Mouse (Mus musculus): ENCODE measurements around the gene Cd151. TPM values are rescaled to one million over a fixed set of nuclear protein-coding genes. Genes with fewer than 3 reads are reported as not detected.

Cd151 gene
- polyA plus RNA-seq, 1 experiment from 2014 or later = 35.7 TPM

DNA sequence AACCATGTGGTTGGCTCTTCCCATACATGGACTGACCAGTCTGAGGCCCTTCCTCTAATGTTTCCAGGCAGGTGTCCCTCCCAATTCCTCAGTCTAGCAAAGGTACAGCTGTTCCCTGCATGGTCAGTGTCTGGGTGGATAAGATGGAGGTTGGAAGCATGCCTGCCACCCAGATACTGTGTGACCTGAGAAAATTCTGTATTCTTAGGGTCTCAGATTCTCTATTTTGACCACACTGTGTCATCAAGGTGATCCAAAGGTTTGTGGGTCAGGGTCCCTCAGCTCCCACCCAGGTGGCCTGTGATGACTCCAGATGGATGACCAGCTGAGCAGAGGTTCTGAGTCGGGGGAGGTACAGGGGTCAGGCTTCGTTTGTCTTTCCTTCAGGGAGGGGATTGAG, 18.0 kb downstream of the Cd151 start:
- no peak for DNase-seq (ENCODE audit: low spot score)
- no peak for ATAC-seq (ENCODE audit: insufficient number of reproducible peaks, low FRiP score, low TSS enrichment, low read depth)
- Histone ChIP-seq H3K36me3 (ENCODE audit: control insufficient read depth, insufficient read depth, low read length) (no peaks in the 10 kb centered on the region), H3K9ac (ENCODE audit: low read length) (no peak overlapping the region), H3K27ac (replicated peaks; ENCODE audit: low read depth, low read length) (no peak overlapping the region), H3K4me2 (ENCODE audit: low read depth, severe bottlenecking) (no peak overlapping the region), H3K4me1 (ENCODE audit: control insufficient read depth, insufficient read depth, low read length) (0 out of 2 replicates have a peak, but pooled peaks cover 3% of the 10 kb centered on the region), H3K27me3 (ENCODE audit: control insufficient read depth, insufficient read depth, low read length) (peaks cover 10% of the 10 kb centered on the region), H3K4me3 (ENCODE audit: low read depth, low read length) (no peak overlapping the region), H3K9me3 (ENCODE audit: control insufficient read depth, low read length) (no peaks in the 10 kb centered on the region)
- WGBS = 94% methylated on average over 2 of the region's 2 CpGs

DNA sequence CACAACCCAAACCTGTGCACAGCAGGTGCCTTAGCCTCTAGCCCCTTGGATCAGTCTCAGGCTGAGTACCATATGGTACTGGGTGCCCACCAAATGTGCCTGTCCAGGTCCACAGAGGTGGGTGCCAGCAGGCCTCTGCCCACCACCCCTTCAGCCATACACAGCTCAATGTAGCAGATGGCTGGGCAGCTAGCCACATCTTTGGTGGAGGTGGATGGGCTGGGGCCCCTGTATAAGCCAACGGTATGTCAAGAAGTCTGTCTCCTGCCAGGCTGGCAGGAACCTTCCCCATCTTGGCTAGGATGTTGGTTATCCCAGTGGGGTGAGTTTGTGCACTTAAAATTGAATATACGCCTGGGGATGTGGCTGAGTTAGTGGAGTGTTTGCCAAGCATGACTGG, 18.4 kb downstream of the Cd151 start:
- no peak for DNase-seq (ENCODE audit: low spot score)
- H3K4me1 ChIP-seq (ENCODE audit: control insufficient read depth, insufficient read depth, low read length) = 0 out of 2 replicates have a peak, but pooled peaks cover 3% of the 10 kb centered on the region
- no peaks in the 10 kb centered on the region for H3K9me3 ChIP-seq (ENCODE audit: control insufficient read depth, low read length)
- H3K36me3 ChIP-seq (ENCODE audit: control insufficient read depth, insufficient read depth, low read length) = no peaks in the 10 kb centered on the region
- no peak overlapping the region for H3K4me3 ChIP-seq (ENCODE audit: low read depth, low read length)
- no peak overlapping the region for H3K9ac ChIP-seq (ENCODE audit: low read length)
- H3K27ac ChIP-seq (replicated peaks; ENCODE audit: low read depth, low read length) = no peak overlapping the region
- H3K27me3 ChIP-seq (ENCODE audit: control insufficient read depth, insufficient read depth, low read length) = peaks cover 10% of the 10 kb centered on the region
- WGBS = 93% methylated on average over 2 of the region's 2 CpGs
- no peak overlapping the region for H3K4me2 ChIP-seq (ENCODE audit: low read depth, severe bottlenecking)
- ATAC-seq (ENCODE audit: insufficient number of reproducible peaks, low FRiP score, low TSS enrichment, low read depth) = no peak

DNA sequence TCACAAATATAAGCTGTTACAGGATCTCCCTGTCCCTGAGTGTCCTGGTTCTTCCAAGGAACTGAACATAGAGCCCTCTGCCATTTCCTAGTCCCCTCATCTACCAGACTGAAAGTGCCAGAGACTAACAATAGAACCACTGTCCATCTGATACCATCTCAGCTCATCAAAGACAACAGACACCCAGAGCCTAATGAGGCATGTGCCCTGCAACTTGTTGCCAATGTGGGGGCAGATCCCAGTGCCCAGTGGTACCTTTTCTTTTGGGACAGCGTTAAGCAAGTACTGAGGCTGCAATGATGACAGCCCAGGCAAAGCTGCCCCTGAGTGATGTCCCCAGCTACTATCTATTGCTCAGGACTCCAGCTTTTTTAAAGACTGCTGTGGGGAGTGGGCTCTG, 19.0 kb downstream of the Cd151 start:
- Histone ChIP-seq H3K36me3 (ENCODE audit: control insufficient read depth, insufficient read depth, low read length) (no peaks in the 10 kb centered on the region), H3K27ac (replicated peaks; ENCODE audit: low read depth, low read length) (no peak overlapping the region), H3K4me2 (ENCODE audit: low read depth, severe bottlenecking) (no peak overlapping the region), H3K27me3 (ENCODE audit: control insufficient read depth, insufficient read depth, low read length) (peaks cover 10% of the 10 kb centered on the region), H3K4me3 (ENCODE audit: low read depth, low read length) (no peak overlapping the region), H3K9me3 (ENCODE audit: control insufficient read depth, low read length) (no peaks in the 10 kb centered on the region), H3K9ac (ENCODE audit: low read length) (no peak overlapping the region), H3K4me1 (ENCODE audit: control insufficient read depth, insufficient read depth, low read length) (0 out of 2 replicates have a peak, but pooled peaks cover 3% of the 10 kb centered on the region)
- 72% methylated on average over 1 of the region's 1 CpGs for WGBS
- DNase-seq (ENCODE audit: low spot score) (no peak), ATAC-seq (ENCODE audit: insufficient number of reproducible peaks, low FRiP score, low TSS enrichment, low read depth) (no peak)

DNA sequence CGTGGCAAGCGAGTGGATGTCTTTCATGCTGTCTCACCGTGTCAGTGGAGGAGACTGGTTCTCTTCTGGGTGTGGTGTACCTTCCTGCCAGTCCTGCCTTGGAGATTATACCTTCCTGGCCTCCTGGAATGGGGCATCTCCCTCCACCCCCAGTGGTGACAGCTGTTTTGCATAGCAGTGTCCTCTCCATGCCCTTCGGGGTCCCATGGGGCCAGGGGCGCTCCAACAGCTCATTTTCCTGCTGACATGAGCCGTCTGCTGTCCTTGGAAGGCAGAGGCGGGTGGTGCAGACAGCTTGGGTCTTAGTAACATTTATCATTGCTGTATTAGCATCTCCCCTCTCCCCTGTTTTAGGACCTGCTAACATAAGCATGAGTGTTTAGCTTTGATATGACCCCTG, 19.9 kb downstream of the Cd151 start:
- DNase-seq (ENCODE audit: low spot score) = no peak
- H3K9ac ChIP-seq (ENCODE audit: low read length) = no peak overlapping the region
- 0 out of 2 replicates have a peak, but pooled peaks cover 3% of the 10 kb centered on the region for H3K4me1 ChIP-seq (ENCODE audit: control insufficient read depth, insufficient read depth, low read length)
- H3K4me2 ChIP-seq (ENCODE audit: low read depth, severe bottlenecking) = no peak overlapping the region
- peaks cover 10% of the 10 kb centered on the region for H3K27me3 ChIP-seq (ENCODE audit: control insufficient read depth, insufficient read depth, low read length)
- no peak overlapping the region for H3K4me3 ChIP-seq (ENCODE audit: low read depth, low read length)
- 78% methylated on average over 7 of the region's 7 CpGs for WGBS
- H3K27ac ChIP-seq (replicated peaks; ENCODE audit: low read depth, low read length) = no peak overlapping the region
- H3K36me3 ChIP-seq (ENCODE audit: control insufficient read depth, insufficient read depth, low read length) = no peaks in the 10 kb centered on the region
- no peak for ATAC-seq (ENCODE audit: insufficient number of reproducible peaks, low FRiP score, low TSS enrichment, low read depth)
- no peaks in the 10 kb centered on the region for H3K9me3 ChIP-seq (ENCODE audit: control insufficient read depth, low read length)

DNA sequence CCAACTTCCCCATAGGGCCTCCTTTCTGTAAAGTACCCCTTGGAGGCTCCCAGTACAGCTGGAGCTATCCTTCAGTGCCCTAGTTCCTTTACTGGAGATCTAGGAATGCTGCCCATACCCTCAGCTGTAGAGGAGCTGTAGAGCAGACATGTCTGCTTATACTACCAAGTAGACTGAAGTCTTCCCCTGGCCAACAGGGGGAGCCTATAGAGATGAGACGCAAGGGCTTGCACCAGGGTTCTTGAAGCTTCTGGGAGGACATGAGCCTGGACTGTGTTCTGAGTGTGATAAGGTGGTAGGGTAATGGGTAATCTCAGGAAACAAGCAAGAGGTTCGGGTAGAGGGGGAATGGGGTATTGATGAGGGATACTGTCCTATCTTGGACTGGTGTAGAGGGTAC, 24.0 kb downstream of the Cd151 start:
- Histone ChIP-seq H3K4me2 (ENCODE audit: low read depth, severe bottlenecking) (no peak overlapping the region), H3K27me3 (ENCODE audit: control insufficient read depth, insufficient read depth, low read length) (no peaks in the 10 kb centered on the region), H3K4me1 (ENCODE audit: control insufficient read depth, insufficient read depth, low read length) (no peaks in the 10 kb centered on the region), H3K36me3 (ENCODE audit: control insufficient read depth, insufficient read depth, low read length) (peaks cover 2% of the 10 kb centered on the region; the same call in 1 of the 2 replicates), H3K4me3 (ENCODE audit: low read depth, low read length) (no peak overlapping the region), H3K9me3 (ENCODE audit: control insufficient read depth, low read length) (no peaks in the 10 kb centered on the region), H3K9ac (ENCODE audit: low read length) (no peak overlapping the region), H3K27ac (replicated peaks; ENCODE audit: low read depth, low read length) (no peak overlapping the region)
- DNase-seq (ENCODE audit: low spot score) = no peak
- no peak for ATAC-seq (ENCODE audit: insufficient number of reproducible peaks, low FRiP score, low TSS enrichment, low read depth)
- WGBS = 83% methylated on average over 2 of the region's 2 CpGs

GRCm38 (mm10) chr7:141492738-141493137, 25.5 kb downstream of the Cd151 start:
- Histone ChIP-seq H3K4me3 (ENCODE audit: low read depth, low read length) (no peak overlapping the region), H3K36me3 (ENCODE audit: control insufficient read depth, insufficient read depth, low read length) (peaks cover 2% of the 10 kb centered on the region; the same call in 1 of the 2 replicates), H3K9me3 (ENCODE audit: control insufficient read depth, low read length) (no peaks in the 10 kb centered on the region), H3K27ac (replicated peaks; ENCODE audit: low read depth, low read length) (no peak overlapping the region), H3K4me2 (ENCODE audit: low read depth, severe bottlenecking) (no peak overlapping the region), H3K9ac (ENCODE audit: low read length) (no peak overlapping the region), H3K4me1 (ENCODE audit: control insufficient read depth, insufficient read depth, low read length) (no peaks in the 10 kb centered on the region), H3K27me3 (ENCODE audit: control insufficient read depth, insufficient read depth, low read length) (no peaks in the 10 kb centered on the region)
- ATAC-seq (ENCODE audit: insufficient number of reproducible peaks, low FRiP score, low TSS enrichment, low read depth) = no peak
- no peak for DNase-seq (ENCODE audit: low spot score)
- 90% methylated on average over 5 of the region's 5 CpGs for WGBS

GRCm38 (mm10) chr7:141493729-141494128, 26.5 kb downstream of the Cd151 start:
- DNase-seq (ENCODE audit: low spot score) (no peak), ATAC-seq (ENCODE audit: insufficient number of reproducible peaks, low FRiP score, low TSS enrichment, low read depth) (no peak)
- Histone ChIP-seq H3K4me1 (ENCODE audit: control insufficient read depth, insufficient read depth, low read length) (no peaks in the 10 kb centered on the region), H3K36me3 (ENCODE audit: control insufficient read depth, insufficient read depth, low read length) (peaks cover 2% of the 10 kb centered on the region; the same call in 1 of the 2 replicates), H3K27ac (replicated peaks; ENCODE audit: low read depth, low read length) (no peak overlapping the region), H3K4me2 (ENCODE audit: low read depth, severe bottlenecking) (no peak overlapping the region), H3K9ac (ENCODE audit: low read length) (no peak overlapping the region), H3K9me3 (ENCODE audit: control insufficient read depth, low read length) (no peaks in the 10 kb centered on the region), H3K4me3 (ENCODE audit: low read depth, low read length) (no peak overlapping the region), H3K27me3 (ENCODE audit: control insufficient read depth, insufficient read depth, low read length) (no peaks in the 10 kb centered on the region)
- 93% methylated on average over 1 of the region's 1 CpGs for WGBS

DNA sequence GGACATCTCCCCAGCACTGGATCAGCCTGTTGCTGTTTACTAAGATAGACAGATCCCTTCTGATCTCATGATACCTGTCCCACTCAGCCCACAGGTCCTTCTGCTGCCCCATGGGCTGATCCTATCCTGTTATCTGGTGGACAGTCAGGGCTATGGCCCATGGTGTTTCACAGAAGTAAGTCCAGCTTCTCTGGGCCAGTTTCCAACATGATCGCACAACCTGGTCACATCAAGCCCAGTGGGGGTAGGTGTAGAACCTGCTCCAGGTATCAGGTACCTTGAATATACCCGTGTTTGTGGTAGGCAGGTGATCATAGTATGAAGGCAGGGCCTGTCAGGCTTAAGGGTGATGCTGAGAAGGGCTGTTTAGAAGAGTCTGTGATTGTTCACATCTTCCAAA, 28.2 kb downstream of the Cd151 start:
- 91% methylated on average over 2 of the region's 2 CpGs for WGBS
- H3K36me3 ChIP-seq (ENCODE audit: control insufficient read depth, insufficient read depth, low read length) = peaks cover 4% of the 10 kb centered on the region; the same call in 1 of the 2 replicates
- H3K27ac ChIP-seq (replicated peaks; ENCODE audit: low read depth, low read length) = no peak overlapping the region

GRCm38 (mm10) chr7:141495940-141496339, 28.7 kb downstream of the Cd151 start:
- Histone ChIP-seq H3K4me3 (ENCODE audit: low read depth, low read length) (no peak overlapping the region), H3K4me1 (ENCODE audit: control insufficient read depth, insufficient read depth, low read length) (no peaks in the 10 kb centered on the region), H3K9ac (ENCODE audit: low read length) (no peak overlapping the region), H3K27ac (replicated peaks; ENCODE audit: low read depth, low read length) (no peak overlapping the region), H3K9me3 (ENCODE audit: control insufficient read depth, low read length) (no peaks in the 10 kb centered on the region), H3K27me3 (ENCODE audit: control insufficient read depth, insufficient read depth, low read length) (no peaks in the 10 kb centered on the region), H3K4me2 (ENCODE audit: low read depth, severe bottlenecking) (no peak overlapping the region), H3K36me3 (ENCODE audit: control insufficient read depth, insufficient read depth, low read length) (peaks cover 4% of the 10 kb centered on the region; the same call in 1 of the 2 replicates)
- WGBS = 93% methylated on average over 4 of the region's 4 CpGs
- no peak for ATAC-seq (ENCODE audit: insufficient number of reproducible peaks, low FRiP score, low TSS enrichment, low read depth)
- DNase-seq (ENCODE audit: low spot score) = no peak

More for the DNA sequence above, 28.2 kb downstream of the Cd151 start:
- no peak for ATAC-seq (ENCODE audit: insufficient number of reproducible peaks, low FRiP score, low TSS enrichment, low read depth)
- Histone ChIP-seq H3K4me1 (ENCODE audit: control insufficient read depth, insufficient read depth, low read length) (no peaks in the 10 kb centered on the region), H3K27me3 (ENCODE audit: control insufficient read depth, insufficient read depth, low read length) (no peaks in the 10 kb centered on the region), H3K9ac (ENCODE audit: low read length) (no peak overlapping the region), H3K4me2 (ENCODE audit: low read depth, severe bottlenecking) (no peak overlapping the region), H3K9me3 (ENCODE audit: control insufficient read depth, low read length) (no peaks in the 10 kb centered on the region), H3K4me3 (ENCODE audit: low read depth, low read length) (no peak overlapping the region)
- no peak for DNase-seq (ENCODE audit: low spot score)
